10 mouse cellular contexts compared by ENCODE assay signal in genomic region chr3:53033448-53033847, GRCm38 (mm10). TPM values are rescaled to one million over a fixed set of nuclear protein-coding genes. Genes with fewer than 3 reads are reported as not detected.
DNase-seq lines count a peak whose midpoint lies in the region; ATAC-seq and TF ChIP-seq lines count a peak whose summit lies in the region.
"Had no signal": no experiment of that assay in that cellular context is flagged by ENCODE, and none has a peak within 500 bp of the region (broad histone marks: within the 10 kb centered on the region; RNA-seq: fewer than 3 reads in every experiment).

No protein-coding gene starts in this region.

- TF ChIP-seq CTCF in intestine, postnatal 0 days (IDR thresholded peaks at IDR 0.05; ENCODE audit: low read depth): peak; percentile 74
- TF ChIP-seq CTCF in lung, adult 2 months (IDR thresholded peaks at IDR 0.05; ENCODE audit: insufficient read depth, low read length): peak; percentile 27; the same call in 1 of the 2 replicates

- H3K27me3 ChIP-seq in intestine, postnatal 0 days (replicated peaks; ENCODE audit: control insufficient read depth, insufficient read depth, low read length): no peaks in the 10 kb centered on the region
- no peaks in the 10 kb centered on the region for H3K27me3 ChIP-seq in intestine, embryonic 15.5 days (replicated peaks)

- 27% methylated on average over 3 of the region's 3 CpGs for WGBS in intestine, postnatal 0 days
- 21% methylated on average over 3 of the region's 3 CpGs for WGBS in intestine, embryonic 15.5 days
- 14% methylated on average over 3 of the region's 3 CpGs for WGBS in lung, adult 2 months

- no peaks in the 10 kb centered on the region for H3K36me3 ChIP-seq in intestine, postnatal 0 days (ENCODE audit: control insufficient read depth, insufficient read depth)
- no peaks in the 10 kb centered on the region for H3K36me3 ChIP-seq in intestine, embryonic 15.5 days
- H3K36me3 ChIP-seq: embryonic facial prominence, embryonic 13.5 days; stomach, embryonic 15.5 days had no signal

- H3K9ac ChIP-seq in intestine, postnatal 0 days (ENCODE audit: low read depth, low read length): no peak overlapping the region
- H3K9ac ChIP-seq in intestine, embryonic 15.5 days: no peak overlapping the region
- H3K9ac ChIP-seq: embryonic facial prominence, embryonic 13.5 days; stomach, embryonic 15.5 days had no signal

- no peak overlapping the region for H3K4me2 ChIP-seq in intestine, postnatal 0 days (replicated peaks; ENCODE audit: low read depth)
- H3K4me2 ChIP-seq in intestine, embryonic 15.5 days (replicated peaks): no peak overlapping the region
- H3K4me2 ChIP-seq: embryonic facial prominence, embryonic 13.5 days; stomach, embryonic 15.5 days had no signal

- no peak overlapping the region for H3K27ac ChIP-seq in intestine, postnatal 0 days (ENCODE audit: low read depth, low read length)
- H3K27ac ChIP-seq in intestine, embryonic 15.5 days: no peak overlapping the region
- H3K27ac ChIP-seq: embryonic facial prominence, embryonic 13.5 days; stomach, embryonic 15.5 days had no signal

- ATAC-seq in intestine, postnatal 0 days: no peak
- ATAC-seq in intestine, embryonic 15.5 days: no peak

- no peaks in the 10 kb centered on the region for H3K4me1 ChIP-seq in intestine, postnatal 0 days (replicated peaks; ENCODE audit: control insufficient read depth, insufficient read depth, low read length)
- H3K4me1 ChIP-seq in intestine, embryonic 15.5 days (replicated peaks): no peaks in the 10 kb centered on the region
- H3K4me1 ChIP-seq in lung, adult 2 months (ENCODE audit: control insufficient read depth, insufficient read depth, low read length): no peaks in the 10 kb centered on the region
- H3K4me1 ChIP-seq: stomach, embryonic 15.5 days had no signal

- no peak overlapping the region for H3K4me3 ChIP-seq in intestine, postnatal 0 days (ENCODE audit: low read depth, low read length)
- H3K4me3 ChIP-seq in intestine, embryonic 15.5 days (replicated peaks): no peak overlapping the region
- no peak overlapping the region for H3K4me3 ChIP-seq in lung, adult 2 months (replicated peaks; ENCODE audit: extremely low read depth, low read depth, low read length)
- H3K4me3 ChIP-seq: embryonic facial prominence, embryonic 13.5 days; stomach, embryonic 15.5 days had no signal

- peak; percentile 63 for DNase-seq in ES-CJ7 (ENCODE audit: low read depth, low spot score)
- DNase-seq in c-Kit-positive CD71-negative TER-119-negative erythroid progenitor cells, embryonic 14.5 days (ENCODE audit: low read depth): peak; percentile 22
- DNase-seq in lung, adult 2 months: no peak
- no peak for DNase-seq in MN1 (ENCODE audit: low spot score)
- DNase-seq in T-cell, adult 2 months (ENCODE audit: low spot score): no peak
- no peak for DNase-seq in spleen, postnatal 14 days (ENCODE audit: low spot score in 2 of 2)

- no peaks in the 10 kb centered on the region for H3K9me3 ChIP-seq in intestine, postnatal 0 days (ENCODE audit: control insufficient read depth)
- no peaks in the 10 kb centered on the region for H3K9me3 ChIP-seq in intestine, embryonic 15.5 days
- H3K9me3 ChIP-seq: embryonic facial prominence, embryonic 13.5 days; stomach, embryonic 15.5 days had no signal

- no peak for TF ChIP-seq POLR2A in lung, adult 2 months (IDR thresholded peaks at IDR 0.05; ENCODE audit: borderline replicate concordance, extremely low read depth, low read depth, low read length)

RNA-seq across cellular contexts. Expression of gene Lhfp, which starts 7.9 kb away (rescaled TPM):
- 30.2 and 31.3 TPM in 2 replicates for polyA plus RNA-seq in intestine, postnatal 0 days (2015; fragmentation: Nextera tagmentation; extraction: Ambion mirVana)
- 41.0 and 42.8 TPM in 2 replicates for polyA plus RNA-seq in intestine, embryonic 15.5 days (2015; fragmentation: Nextera tagmentation; extraction: Ambion mirVana)
- polyA plus RNA-seq in lung, adult 2 months (2012; rRNA removed): 243 and 288 TPM in 2 replicates

RNA-seq across cellular contexts. Expression of gene Cog6, which starts 16.4 kb away (rescaled TPM):
- polyA plus RNA-seq in intestine, postnatal 0 days (2015; fragmentation: Nextera tagmentation; extraction: Ambion mirVana): 21.9 and 23.6 TPM in 2 replicates
- 35.7 and 38.6 TPM in 2 replicates for polyA plus RNA-seq in intestine, embryonic 15.5 days (2015; fragmentation: Nextera tagmentation; extraction: Ambion mirVana)
- 12.4 and 15.8 TPM in 2 replicates for polyA plus RNA-seq in lung, adult 2 months (2012; rRNA removed)

Comparison
In these comparisons a context has a peak if more than half of its experiments do, and no peak if none do; other contexts are left out.
1. DNase-seq: peak in ES-CJ7 (single experiment) and c-Kit-positive CD71-negative TER-119-negative erythroid progenitor cells, embryonic 14.5 days (single experiment); none in lung, adult 2 months (single experiment), MN1 (single experiment), T-cell, adult 2 months (single experiment) and spleen, postnatal 14 days (0 of 2).